Mouse (Mus musculus): ENCODE data around the gene Gpr132. TPM values are rescaled to one million over a fixed set of nuclear protein-coding genes. Genes with fewer than 3 reads are reported as not detected.

The Gpr132 gene
- total and polyA plus RNA-seq, 3 experiments: 5.4 to 6.5 TPM; not detected in 1

DNA sequence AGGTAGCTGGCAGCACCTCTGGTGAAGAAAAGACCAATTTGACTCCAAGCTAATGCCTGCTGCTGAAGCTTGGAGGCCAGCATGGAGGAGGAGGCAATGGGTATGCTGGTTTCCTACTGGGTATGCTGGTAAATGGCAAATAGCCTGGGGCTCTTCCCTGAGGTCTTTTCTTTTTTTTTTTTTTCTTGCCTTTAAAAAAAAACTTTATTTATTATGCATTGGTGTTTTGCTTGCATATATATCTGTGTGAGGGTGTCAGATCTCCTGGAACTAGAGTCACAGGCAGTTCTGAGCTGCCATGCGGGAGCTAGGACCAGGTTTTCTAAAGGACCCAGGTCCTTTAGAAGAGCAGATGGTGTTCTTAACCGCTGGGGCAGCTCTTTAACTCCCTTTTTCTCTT lies 3.2 kb upstream of the Gpr132 start:
- Histone ChIP-seq H3K79me2 (ENCODE audit: control insufficient read depth, insufficient read depth, low read length, poor library complexity) (no peaks in the 10 kb centered on the region), H3K27me3 (ENCODE audit: control insufficient read depth in 1 of 2, insufficient read depth in 2 of 2, low read length in 2 of 2) (no peaks in the 10 kb centered on the region)
- TF ChIP-seq ZNF384 (IDR thresholded peaks at IDR 0.05; ENCODE audit: low read depth, low read length) (peak; percentile 88), BHLHE40 (IDR thresholded peaks at IDR 0.05; ENCODE audit: borderline replicate concordance, low read depth, low read length) (no peak), ZKSCAN1 (IDR thresholded peaks at IDR 0.05; ENCODE audit: low read depth, low read length) (peak; percentile 35; the same call in 1 of the 2 replicates), ZMIZ1 (IDR thresholded peaks at IDR 0.05; ENCODE audit: low read depth, low read length) (no peak), ETS1 (IDR thresholded peaks at IDR 0.05; ENCODE audit: low read depth, low read length) (no peak), MAZ (IDR thresholded peaks at IDR 0.05; ENCODE audit: low read depth, low read length) (no peak), CTCF (IDR thresholded peaks at IDR 0.05 in 2 of 3, conservative IDR thresholded peaks at IDR 0.05 in 1 of 3; ENCODE audit: control insufficient read depth in 1 of 3, insufficient read depth in 1 of 3, low read depth in 2 of 3, low read length in 3 of 3, poor library complexity in 1 of 3, severe bottlenecking in 1 of 3) (no peak), NELFE (IDR thresholded peaks at IDR 0.05; ENCODE audit: low read depth, low read length) (no peak), POLR2A (IDR thresholded peaks at IDR 0.05; ENCODE audit: control insufficient read depth in 1 of 2, insufficient read depth in 1 of 2, low read depth in 1 of 2, low read length in 2 of 2, poor library complexity in 1 of 2) (no peak), JUND (IDR thresholded peaks at IDR 0.05; ENCODE audit: low read depth, low read length) (no peak), UBTF (IDR thresholded peaks at IDR 0.05; ENCODE audit: borderline replicate concordance, insufficient read depth, low read depth, low read length) (no peak), POLR2AphosphoS2 (IDR thresholded peaks at IDR 0.05; ENCODE audit: low read length) (no peak), GATA1 (IDR thresholded peaks at IDR 0.05; ENCODE audit: low read depth, low read length) (no peak), SIN3A (IDR thresholded peaks at IDR 0.05; ENCODE audit: low read length) (no peak; the same call in 1 of the 2 replicates), USF2 (IDR thresholded peaks at IDR 0.05; ENCODE audit: borderline replicate concordance in 1 of 2, insufficient read depth in 1 of 2, low read depth in 1 of 2, low read length in 2 of 2) (no peak), CHD2 (IDR thresholded peaks at IDR 0.05; ENCODE audit: low read length) (no peak), EP300 (IDR thresholded peaks at IDR 0.05; ENCODE audit: low read depth in 1 of 2, low read length in 2 of 2) (no peak)

GRCm38 (mm10) chr12:112870775-112871174 lies 2.7 kb upstream of the Gpr132 start:
- no peaks in the 10 kb centered on the region for H3K27me3 ChIP-seq (ENCODE audit: control insufficient read depth in 1 of 2, insufficient read depth in 2 of 2, low read length in 2 of 2)
- H3K9ac ChIP-seq (ENCODE audit: control insufficient read depth, low read depth, low read length, poor library complexity, severe bottlenecking): peak overlapping the region; percentile 18
- peaks cover 0 to 5% of the 10 kb centered on the region in 2 experiments; a peak in 1 of 4 replicates for H3K36me3 ChIP-seq (ENCODE audit: control insufficient read depth in 1 of 2, insufficient read depth in 2 of 2, low read length in 2 of 2)
- TF ChIP-seq RCOR1 (IDR thresholded peaks at IDR 0.05; ENCODE audit: low read depth, low read length) (0 out of 2 replicates have a peak, but pooled peaks have one; percentile 29), NELFE (IDR thresholded peaks at IDR 0.05; ENCODE audit: low read depth, low read length) (no peak), UBTF (IDR thresholded peaks at IDR 0.05; ENCODE audit: borderline replicate concordance, insufficient read depth, low read depth, low read length) (no peak), SMC3 (IDR thresholded peaks at IDR 0.05; ENCODE audit: low read depth, low read length) (no peak), POLR2AphosphoS2 (IDR thresholded peaks at IDR 0.05; ENCODE audit: low read length) (no peak), SIN3A (IDR thresholded peaks at IDR 0.05; ENCODE audit: low read length) (peak; percentile 54; the same call in 1 of the 2 replicates), HCFC1 (IDR thresholded peaks at IDR 0.05; ENCODE audit: low read depth, low read length) (0 out of 2 replicates have a peak, but pooled peaks have one; percentile 28), TAL1 (IDR thresholded peaks at IDR 0.05; ENCODE audit: low read length) (no peak), MYB (IDR thresholded peaks at IDR 0.05; ENCODE audit: low read depth, low read length) (no peak), TCF12 (IDR thresholded peaks at IDR 0.05; ENCODE audit: low read depth, low read length) (0 out of 2 replicates have a peak, but pooled peaks have one; percentile 28), CTCF (IDR thresholded peaks at IDR 0.05 in 2 of 3, conservative IDR thresholded peaks at IDR 0.05 in 1 of 3; ENCODE audit: control insufficient read depth in 1 of 3, insufficient read depth in 1 of 3, low read depth in 2 of 3, low read length in 3 of 3, poor library complexity in 1 of 3, severe bottlenecking in 1 of 3) (no peak), ELF1 (IDR thresholded peaks at IDR 0.05; ENCODE audit: low read depth, low read length) (0 out of 2 replicates have a peak, but pooled peaks have one; percentile 34), JUND (IDR thresholded peaks at IDR 0.05; ENCODE audit: low read depth, low read length) (no peak), GATA1 (IDR thresholded peaks at IDR 0.05; ENCODE audit: low read depth, low read length) (no peak), MEF2A (IDR thresholded peaks at IDR 0.05; ENCODE audit: extremely low read depth, insufficient replicate concordance, low read depth, low read length, poor library complexity, severe bottlenecking) (no peak), MAX (IDR thresholded peaks at IDR 0.05; ENCODE audit: low read length) (no peak), ETS1 (IDR thresholded peaks at IDR 0.05; ENCODE audit: low read depth, low read length) (0 out of 2 replicates have a peak, but pooled peaks have one; percentile 19), MXI1 (IDR thresholded peaks at IDR 0.05; ENCODE audit: low read depth, low read length) (peak; percentile 41; the same call in 1 of the 2 replicates), ZNF384 (IDR thresholded peaks at IDR 0.05; ENCODE audit: low read depth, low read length) (no peak)
- peak overlapping the region in 1 of 2 experiments; percentile 1; a peak in 1 of 4 replicates for H3K4me3 ChIP-seq (ENCODE audit: control insufficient read depth in 1 of 2, insufficient read depth in 1 of 2, low read depth in 2 of 2, low read length in 2 of 2)
- H3K9me3 ChIP-seq (replicated peaks; ENCODE audit: insufficient read depth, low read length): no peaks in the 10 kb centered on the region
- H3K79me2 ChIP-seq (ENCODE audit: control insufficient read depth, insufficient read depth, low read length, poor library complexity): no peaks in the 10 kb centered on the region
- H3K4me1 ChIP-seq (ENCODE audit: control insufficient read depth in 1 of 2, insufficient read depth in 2 of 2, low read length in 2 of 2): peaks cover 6 to 20% of the 10 kb centered on the region in 2 experiments
- peak; percentile 83 for DNase-seq (ENCODE audit: low read depth, low spot score)
- H3K27ac ChIP-seq (ENCODE audit: control insufficient read depth, low read depth, low read length): no peak overlapping the region

More for the DNA sequence above, 3.2 kb upstream of the Gpr132 start:
- DNase-seq (ENCODE audit: low read depth, low spot score): no peak
- peak overlapping the region; percentile 18 for H3K9ac ChIP-seq (ENCODE audit: control insufficient read depth, low read depth, low read length, poor library complexity, severe bottlenecking)
- H3K4me1 ChIP-seq (ENCODE audit: control insufficient read depth in 1 of 2, insufficient read depth in 2 of 2, low read length in 2 of 2): peaks cover 6 to 25% of the 10 kb centered on the region in 2 experiments
- H3K27ac ChIP-seq (ENCODE audit: control insufficient read depth, low read depth, low read length): no peak overlapping the region
- H3K4me3 ChIP-seq (ENCODE audit: control insufficient read depth in 1 of 2, insufficient read depth in 1 of 2, low read depth in 2 of 2, low read length in 2 of 2): no peak overlapping the region; a peak in 1 of 4 replicates
- H3K36me3 ChIP-seq (ENCODE audit: control insufficient read depth in 1 of 2, insufficient read depth in 2 of 2, low read length in 2 of 2): peaks cover 0 to 5% of the 10 kb centered on the region in 2 experiments; a peak in 1 of 4 replicates
- no peaks in the 10 kb centered on the region for H3K9me3 ChIP-seq (replicated peaks; ENCODE audit: insufficient read depth, low read length)

Data from MEL (cell line).